Mouse (Mus musculus) A20 (cell line): ENCODE measurements around the gene Msi1.
"Not testable (repeated sequence)": the region's sequence is repeated elsewhere in the genome, so short reads cannot be mapped to it uniquely, and the experiment has no call there.

Experiments
- DNase-seq: peaks from one replicate; pipeline ENCODE4 v3.0.0-alpha.2; 2011; ENCODE audit warnings: low read depth, low spot score

The Msi1 gene

DNA sequence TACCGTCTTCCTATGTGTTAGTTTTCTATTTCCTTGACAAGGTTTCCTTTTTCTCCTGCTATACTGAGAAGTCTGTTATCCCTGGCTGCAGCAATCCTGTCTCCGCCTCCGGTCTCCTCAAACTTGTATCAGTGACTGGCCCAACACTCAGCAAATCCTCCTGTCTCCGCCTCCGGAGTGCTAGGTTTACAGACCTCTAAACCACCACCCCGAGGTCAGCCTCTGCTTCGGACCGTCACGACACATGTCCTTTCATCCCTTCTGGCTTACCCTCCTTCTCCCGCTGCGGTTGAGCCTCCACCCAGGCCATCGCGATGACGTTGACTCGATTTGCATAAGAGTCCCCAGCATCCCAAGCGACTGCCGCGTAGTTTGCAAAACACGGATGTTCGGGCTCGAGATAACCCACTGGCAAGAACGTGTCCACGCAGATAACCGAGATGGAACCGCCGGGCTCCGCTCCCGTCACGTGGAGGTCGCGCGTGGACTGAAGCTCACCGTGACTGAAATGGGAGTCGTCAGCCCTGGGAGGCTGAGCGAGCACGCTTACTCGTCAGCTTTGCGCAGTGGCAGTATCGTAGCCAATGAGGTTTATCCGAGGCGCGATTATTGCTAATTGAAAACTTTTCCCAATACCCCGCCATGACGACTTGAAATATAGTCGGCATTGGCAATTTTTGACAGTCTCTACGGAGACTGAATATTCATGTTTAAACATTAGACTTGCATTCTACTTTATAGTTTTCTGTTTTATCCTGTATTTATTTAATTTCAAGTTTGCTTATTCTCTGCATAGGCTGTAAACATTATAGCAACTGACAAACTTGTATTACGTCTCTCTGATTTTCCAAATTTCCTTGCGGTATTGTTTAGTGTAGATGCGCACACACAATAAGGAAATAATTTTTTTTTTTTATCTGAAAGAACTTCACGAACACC, 60.6 kb downstream of the Msi1 start:
- peak; percentile 96 for DNase-seq

DNA sequence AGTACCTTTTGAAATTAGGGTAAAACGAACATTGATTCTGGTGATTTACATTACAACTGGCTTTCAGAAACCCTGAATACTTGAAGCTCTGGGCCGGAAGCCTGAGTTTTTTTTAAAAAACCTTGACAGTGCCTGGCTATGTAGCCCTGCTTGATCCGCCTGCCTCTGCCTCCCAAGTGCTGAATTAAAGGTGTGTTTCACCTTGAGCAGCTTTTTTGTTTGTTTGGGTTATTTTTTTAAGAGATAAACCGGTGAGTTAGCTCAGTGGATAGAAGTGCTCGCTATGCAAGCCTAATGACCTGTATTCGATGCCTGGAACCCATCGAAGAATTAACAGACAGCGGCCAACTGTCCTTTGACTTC, 61.2 kb downstream of the Msi1 start:
- DNase-seq: no peak

DNA sequence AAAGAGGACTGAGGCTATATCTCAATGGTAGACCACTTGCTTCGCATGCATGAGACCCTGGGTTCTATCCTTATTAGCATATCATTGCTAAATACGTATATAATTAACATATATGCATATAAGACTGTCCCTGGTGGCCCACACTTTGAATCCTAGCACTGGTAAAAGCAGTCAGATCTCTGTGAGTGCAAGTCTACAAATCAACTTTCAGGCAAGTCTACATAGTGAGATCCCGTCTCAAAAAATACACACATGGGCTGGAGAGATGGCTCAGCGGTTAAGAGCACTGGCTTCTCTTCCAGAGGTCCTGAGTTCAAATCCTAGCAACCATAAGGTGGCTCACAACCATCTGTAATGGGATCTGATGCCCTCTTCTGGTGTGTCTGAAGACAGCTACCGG, 61.7 kb downstream of the Msi1 start:
- DNase-seq: peak; percentile 57

DNA sequence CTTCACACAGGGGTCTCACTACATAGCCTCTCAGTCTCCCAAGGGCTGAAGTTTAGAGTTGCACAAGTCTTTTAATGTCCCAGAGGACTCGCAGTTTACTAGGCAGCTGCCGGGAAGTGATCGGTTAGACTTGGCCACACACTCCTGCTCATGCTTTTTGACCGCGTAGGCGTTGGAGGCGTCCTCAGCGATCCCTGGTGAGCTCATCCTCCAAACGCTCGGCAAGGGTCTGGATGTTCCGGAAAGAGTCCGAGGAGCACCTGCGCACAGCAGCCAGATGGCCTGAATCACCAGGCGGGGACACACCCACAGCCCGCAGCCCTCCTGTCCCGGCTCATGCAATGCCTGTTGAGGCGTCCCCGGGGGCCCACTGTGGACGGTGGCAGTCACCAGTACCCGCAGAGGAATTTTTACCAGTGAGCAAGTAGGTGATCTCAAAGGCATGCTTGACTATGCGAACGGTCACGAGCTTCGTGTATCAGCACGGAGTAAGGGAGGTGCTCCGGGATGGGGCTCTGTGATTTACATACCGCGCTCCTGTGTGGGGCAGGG, 62.4 kb downstream of the Msi1 start:
- DNase-seq: peak; percentile 72

DNA sequence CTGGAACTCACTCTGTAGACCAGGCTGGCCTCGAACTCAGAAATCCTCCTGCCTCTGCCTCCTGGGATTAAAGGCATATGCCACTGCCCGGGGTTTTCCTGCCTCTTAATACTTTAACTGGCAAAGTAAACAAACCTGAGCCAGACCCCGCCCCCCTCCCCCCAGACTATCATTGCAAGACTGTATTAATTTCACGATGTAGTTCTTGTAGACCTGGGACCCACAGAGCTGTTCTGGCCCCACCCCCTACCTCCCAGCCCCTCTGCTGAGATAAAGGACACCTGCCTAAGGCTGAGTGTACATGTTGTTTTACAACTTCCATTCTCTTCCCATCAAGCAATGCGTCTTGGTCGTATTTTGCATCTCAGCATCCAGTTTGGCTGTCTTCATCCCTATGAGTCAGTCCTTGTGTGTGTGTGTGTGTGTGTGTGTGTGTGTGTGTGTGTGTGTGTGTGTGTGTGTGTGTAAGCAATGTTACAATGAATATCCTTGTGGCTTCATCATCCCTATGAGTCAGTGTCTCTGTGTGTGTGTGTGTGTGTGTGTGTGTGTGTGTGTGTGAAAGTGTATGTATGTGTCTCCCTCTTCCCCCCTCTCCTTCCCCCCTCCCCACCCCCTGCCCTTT, 63.4 kb downstream of the Msi1 start:
- no peak for DNase-seq

GRCm38 (mm10) chr5:115493441-115493840, 64.0 kb downstream of the Msi1 start:
- no peak for DNase-seq

GRCm38 (mm10) chr5:115495618-115496017, 66.2 kb downstream of the Msi1 start:
- not testable (repeated sequence) for DNase-seq

- DNase-seq: no peak
Observed at GRCm38 (mm10) chr5:115497033-115497432, 67.6 kb downstream of the Msi1 start.

DNA sequence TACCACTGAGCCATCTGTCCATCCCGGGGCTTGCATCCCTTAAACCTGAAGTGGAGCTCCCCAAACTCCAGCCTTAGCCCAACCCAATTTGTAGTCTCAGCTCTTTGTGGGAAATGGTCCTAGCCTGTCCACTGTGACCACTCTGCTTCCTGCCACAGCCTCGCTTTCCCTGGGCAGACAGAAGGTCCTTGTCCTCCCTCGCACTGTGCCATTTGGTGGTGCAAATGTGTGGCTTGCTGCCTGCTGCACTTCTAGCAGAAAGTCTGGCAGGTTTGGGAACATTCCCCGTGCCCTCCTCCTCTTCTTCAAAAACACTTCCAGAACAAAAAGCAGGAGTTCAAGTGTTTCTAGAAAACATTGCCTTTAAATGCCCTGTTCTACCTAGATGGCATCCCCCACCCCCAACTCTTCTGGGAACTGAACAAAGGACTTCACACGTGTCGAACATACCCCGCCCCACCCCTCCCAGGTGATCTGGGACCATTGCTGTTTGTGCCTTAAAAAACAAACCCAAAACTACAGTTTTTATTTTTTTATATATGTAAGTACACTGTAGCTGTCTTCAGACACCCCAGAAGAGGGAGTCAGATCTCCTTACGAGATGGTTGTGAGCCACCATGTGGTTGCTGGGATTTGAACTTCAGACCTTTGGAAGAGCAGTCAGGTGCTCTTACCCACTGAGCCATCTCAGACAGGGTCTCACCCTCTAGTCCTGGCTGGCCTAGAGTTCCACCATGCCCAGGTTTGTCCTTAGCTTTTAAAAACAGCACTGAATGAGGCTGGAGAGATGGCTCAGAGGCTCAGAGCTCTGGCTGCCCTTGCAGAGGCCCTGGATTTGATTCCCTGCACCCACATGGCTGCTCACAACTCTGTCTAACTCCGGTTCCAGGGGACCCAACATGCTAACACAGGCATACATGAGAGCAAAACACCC, 69.2 kb downstream of the Msi1 start:
- DNase-seq: no peak

DNA sequence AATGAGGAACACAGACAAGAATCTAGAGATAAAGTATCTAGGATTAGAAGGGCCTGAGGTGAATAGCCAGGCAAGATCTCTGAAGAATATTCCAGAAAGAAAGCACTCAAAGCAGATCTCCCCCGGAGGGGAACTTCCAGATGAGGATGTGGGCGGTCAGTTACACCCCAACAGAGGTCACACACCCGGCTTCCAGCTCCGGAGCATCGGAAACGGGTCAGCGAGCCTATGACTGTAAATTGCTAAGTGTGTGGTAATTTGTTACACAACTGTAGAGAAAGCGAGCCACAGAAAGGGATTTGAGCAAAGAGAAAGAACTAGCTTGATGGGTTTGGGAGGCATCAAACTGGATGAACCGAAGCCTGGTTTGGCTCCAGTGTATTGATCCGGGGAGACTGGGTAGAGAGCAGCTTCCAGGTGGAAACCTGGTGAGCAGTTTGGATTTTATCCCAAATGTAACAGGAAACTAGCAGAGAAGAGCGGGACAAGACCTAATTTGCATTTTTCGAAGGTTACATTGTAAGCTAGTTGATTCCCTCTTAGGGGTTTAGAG, 71.1 kb downstream of the Msi1 start:
- DNase-seq: no peak

- no peak for DNase-seq
Observed at GRCm38 (mm10) chr5:115503035-115503434, 73.6 kb downstream of the Msi1 start.
